Mouse (Mus musculus) myocyte (in vitro differentiated cells): ENCODE results near the gene Itpr2.

Source experiments
- CEBPB ChIP-seq: IDR thresholded peaks from 2 replicates; pipeline ENCODE4 v1.6.1; 2011; ENCODE audit warnings: mild to moderate bottlenecking, moderate library complexity; ENCODE audit not compliant: poor library complexity, insufficient read depth, severe bottlenecking
- E2F4 ChIP-seq: IDR thresholded peaks from one replicate; pipeline ENCODE4 v1.6.1; 2011; ENCODE audit warnings: mild to moderate bottlenecking, control low read depth, moderate library complexity; ENCODE audit not compliant: insufficient read depth
- MAX ChIP-seq: IDR thresholded peaks from one replicate; pipeline ENCODE4 v1.6.1; 2011; ENCODE audit warnings: low read depth, mild to moderate bottlenecking, control low read depth
- MYOD1 ChIP-seq, 3 experiments: IDR thresholded peaks; one replicate each; pipeline ENCODE4 v1.6.1; 2011; ENCODE audit warnings: control low read depth in 2 of 3, low read depth in 2 of 3, mild to moderate bottlenecking in 2 of 3, moderate library complexity in 1 of 3; ENCODE audit not compliant: insufficient read length in 2 of 3, control insufficient read depth in 1 of 3
- MYOG ChIP-seq, 3 experiments: IDR thresholded peaks; one replicate each; pipeline ENCODE4 v1.6.1; 2011; ENCODE audit warnings: control low read depth in 2 of 3, low read depth in 2 of 3, mild to moderate bottlenecking in 2 of 3; ENCODE audit not compliant: insufficient read length in 2 of 3, control insufficient read depth in 1 of 3, insufficient read depth in 1 of 3
- POLR2A ChIP-seq: IDR thresholded peaks from one replicate; pipeline ENCODE4 v1.6.1; 2011; ENCODE audit warnings: low read depth, mild to moderate bottlenecking, control low read depth, moderate library complexity; ENCODE audit not compliant: insufficient read length
- POLR2AphosphoS2 ChIP-seq: IDR thresholded peaks from one replicate; pipeline ENCODE4 v1.6.1; 2011; ENCODE audit warnings: low read depth, control low read depth; ENCODE audit not compliant: insufficient read length
- SRF ChIP-seq: IDR thresholded peaks from one replicate; pipeline ENCODE4 v1.6.1; 2011; ENCODE audit warnings: low read depth; ENCODE audit not compliant: control insufficient read depth, insufficient read length
- TCF12 ChIP-seq: IDR thresholded peaks from one replicate; pipeline ENCODE4 v1.6.1; 2011; ENCODE audit warnings: mild to moderate bottlenecking, control low read depth; ENCODE audit not compliant: poor library complexity, insufficient read depth, severe bottlenecking
- TCF3 ChIP-seq: IDR thresholded peaks from one replicate; pipeline ENCODE4 v1.6.1; 2011; ENCODE audit warnings: low read depth, control low read depth; ENCODE audit not compliant: insufficient read length
- USF1 ChIP-seq: IDR thresholded peaks from one replicate; pipeline ENCODE4 v1.6.1; 2011; ENCODE audit warnings: low read depth, mild to moderate bottlenecking, control low read depth, moderate library complexity

DNA sequence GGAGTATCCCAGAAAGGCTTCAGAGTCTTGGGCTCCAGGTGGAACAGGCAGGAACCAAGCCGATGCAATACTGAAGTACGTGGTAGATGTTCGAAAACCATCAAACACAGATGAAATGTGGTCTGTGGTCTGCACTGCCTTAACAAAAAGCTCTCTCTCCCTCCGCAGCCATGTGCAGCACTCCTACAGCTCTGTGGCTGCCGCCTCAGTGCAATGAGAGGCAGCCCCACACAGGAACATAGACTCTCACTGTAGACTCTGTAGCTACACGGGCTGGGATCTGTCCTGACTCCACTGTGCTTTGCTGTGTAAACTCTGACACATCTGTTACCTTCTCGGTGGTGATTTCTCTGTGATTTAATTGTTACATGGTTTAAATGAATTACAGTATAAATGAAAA is 218.0 kb downstream of the Itpr2 start:
- TF ChIP-seq POLR2A (no peak), MYOD1 (IDR thresholded peaks at IDR 0.05; ENCODE audit: control insufficient read depth in 1 of 3, insufficient read length in 2 of 3, low read depth in 2 of 3) (no peak), POLR2AphosphoS2 (no peak), TCF3 (no peak), MYOG (IDR thresholded peaks at IDR 0.05; ENCODE audit: control insufficient read depth in 1 of 3, insufficient read depth in 1 of 3, insufficient read length in 2 of 3, low read depth in 2 of 3) (no peak), MAX (no peak), TCF12 (no peak), USF1 (no peak), E2F4 (no peak), CEBPB (no peak), SRF (no peak)
